Mouse (Mus musculus): ENCODE measurements around the gene Pgm5. TPM values are rescaled to one million over a fixed set of nuclear protein-coding genes. Genes with fewer than 3 reads are reported as not detected.
A peak's percentile ranks its signal among the peaks of the same experiment; 100 is the strongest.

Gene Pgm5
- polyA plus RNA-seq, 1 experiment from 2014 or later = 0.66 TPM

GRCm38 (mm10) chr19:24692691-24693090, 169.0 kb downstream of the Pgm5 start:
- WGBS = 79% methylated on average over 2 of the region's 2 CpGs
- H3K4me3 ChIP-seq = no peak overlapping the region

GRCm38 (mm10) chr19:24689531-24689930, 172.1 kb downstream of the Pgm5 start:
- Histone ChIP-seq H3K36me3 (no peaks in the 10 kb centered on the region), H3K9me3 (no peaks in the 10 kb centered on the region), H3K27ac (replicated peaks) (no peak overlapping the region), H3K4me1 (replicated peaks) (peaks cover 5% of the 10 kb centered on the region; the same call in 1 of the 2 replicates), H3K4me3 (no peak overlapping the region), H3K4me2 (no peak overlapping the region), H3K9ac (no peak overlapping the region), H3K27me3 (no peaks in the 10 kb centered on the region)
- no peak for ATAC-seq (ENCODE audit: low read depth)
- 95% methylated on average over 4 of the region's 4 CpGs for WGBS

More at GRCm38 (mm10) chr19:24692691-24693090, 169.0 kb downstream of the Pgm5 start:
- H3K9me3 ChIP-seq = no peaks in the 10 kb centered on the region
- no peak for ATAC-seq (ENCODE audit: low read depth)
- no peak overlapping the region for H3K9ac ChIP-seq
- no peak overlapping the region for H3K4me2 ChIP-seq
- H3K4me1 ChIP-seq (replicated peaks) = peaks cover 5% of the 10 kb centered on the region; the same call in 1 of the 2 replicates
- H3K27ac ChIP-seq (replicated peaks) = no peak overlapping the region
- H3K27me3 ChIP-seq = no peaks in the 10 kb centered on the region
- no peaks in the 10 kb centered on the region for H3K36me3 ChIP-seq

GRCm38 (mm10) chr19:24688327-24688726, 173.3 kb downstream of the Pgm5 start:
- Histone ChIP-seq H3K4me1 (replicated peaks) (peaks cover 5% of the 10 kb centered on the region; the same call in 1 of the 2 replicates), H3K9me3 (no peaks in the 10 kb centered on the region), H3K27me3 (no peaks in the 10 kb centered on the region), H3K4me2 (no peak overlapping the region), H3K9ac (no peak overlapping the region), H3K27ac (replicated peaks) (no peak overlapping the region), H3K4me3 (no peak overlapping the region), H3K36me3 (no peaks in the 10 kb centered on the region)
- no peak for ATAC-seq (ENCODE audit: low read depth)
- 86% methylated on average over 6 of the region's 6 CpGs for WGBS

- H3K36me3 ChIP-seq = no peaks in the 10 kb centered on the region
- no peaks in the 10 kb centered on the region for H3K9me3 ChIP-seq
- no peak overlapping the region for H3K4me2 ChIP-seq
- 89% methylated on average over 10 of the region's 10 CpGs for WGBS
- peaks cover 2% of the 10 kb centered on the region; the same call in 1 of the 2 replicates for H3K4me1 ChIP-seq (replicated peaks)
- H3K9ac ChIP-seq = no peak overlapping the region
- ATAC-seq (ENCODE audit: low read depth) = no peak
- H3K27me3 ChIP-seq = no peaks in the 10 kb centered on the region
- H3K4me3 ChIP-seq = no peak overlapping the region
- H3K27ac ChIP-seq (replicated peaks) = no peak overlapping the region
Observed at GRCm38 (mm10) chr19:24686411-24686810, 175.2 kb downstream of the Pgm5 start.

- ATAC-seq (ENCODE audit: low read depth) = no peak
Observed at GRCm38 (mm10) chr19:24683016-24683720, 178.5 kb downstream of the Pgm5 start.

GRCm38 (mm10) chr19:24677242-24677984, 184.2 kb downstream of the Pgm5 start:
- H3K4me3 ChIP-seq = no peak overlapping the region
- no peaks in the 10 kb centered on the region for H3K36me3 ChIP-seq
- 73% methylated on average over 8 of the region's 8 CpGs for WGBS
- no peak overlapping the region for H3K4me2 ChIP-seq
- no peaks in the 10 kb centered on the region for H3K4me1 ChIP-seq (replicated peaks)
- no peak overlapping the region for H3K9ac ChIP-seq
- ATAC-seq (ENCODE audit: low read depth) = no peak
- H3K27ac ChIP-seq (replicated peaks) = no peak overlapping the region
- no peaks in the 10 kb centered on the region for H3K9me3 ChIP-seq
- no peaks in the 10 kb centered on the region for H3K27me3 ChIP-seq

More at GRCm38 (mm10) chr19:24683016-24683720, 178.5 kb downstream of the Pgm5 start:
- Histone ChIP-seq H3K4me1 (replicated peaks) (no peaks in the 10 kb centered on the region), H3K9ac (no peak overlapping the region), H3K9me3 (no peaks in the 10 kb centered on the region), H3K27me3 (no peaks in the 10 kb centered on the region), H3K27ac (replicated peaks) (no peak overlapping the region), H3K36me3 (no peaks in the 10 kb centered on the region), H3K4me2 (no peak overlapping the region), H3K4me3 (no peak overlapping the region)
- 71% methylated on average over 12 of the region's 12 CpGs for WGBS

GRCm38 (mm10) chr19:24676429-24676828, 185.2 kb downstream of the Pgm5 start:
- ATAC-seq (ENCODE audit: low read depth) = no peak
- no peaks in the 10 kb centered on the region for H3K27me3 ChIP-seq
- WGBS = 87% methylated on average over 7 of the region's 7 CpGs
- H3K9me3 ChIP-seq = no peaks in the 10 kb centered on the region
- no peak overlapping the region for H3K4me2 ChIP-seq
- no peaks in the 10 kb centered on the region for H3K4me1 ChIP-seq (replicated peaks)
- H3K9ac ChIP-seq = no peak overlapping the region
- no peaks in the 10 kb centered on the region for H3K36me3 ChIP-seq
- no peak overlapping the region for H3K4me3 ChIP-seq
- H3K27ac ChIP-seq (replicated peaks) = no peak overlapping the region

GRCm38 (mm10) chr19:24673762-24674161, 187.9 kb downstream of the Pgm5 start, which contains the start of gene Tmem252:
TSS of gene Tmem252 (plus strand) at chr19:24674008.
- Histone ChIP-seq H3K4me1 (replicated peaks) (no peaks in the 10 kb centered on the region), H3K27me3 (no peaks in the 10 kb centered on the region), H3K27ac (replicated peaks) (peak within 1 kb of the TSS; percentile 49), H3K4me3 (no peak within 1 kb of the TSS), H3K9ac (no peak within 1 kb of the TSS), H3K4me2 (0 out of 2 replicates have a peak within 1 kb of the TSS, but pooled peaks have one; percentile 7), H3K36me3 (no peaks in the 10 kb centered on the region), H3K9me3 (no peaks in the 10 kb centered on the region)
- ATAC-seq (ENCODE audit: low read depth) = no peak
- WGBS = 45% methylated on average over 4 of the region's 4 CpGs

GRCm38 (mm10) chr19:24673331-24673730, 188.3 kb downstream of the Pgm5 start:
- no peak for ATAC-seq (ENCODE audit: low read depth)
- Histone ChIP-seq H3K27me3 (no peaks in the 10 kb centered on the region), H3K9ac (no peak overlapping the region), H3K9me3 (no peaks in the 10 kb centered on the region), H3K4me2 (no peak overlapping the region), H3K4me1 (replicated peaks) (no peaks in the 10 kb centered on the region), H3K36me3 (no peaks in the 10 kb centered on the region), H3K4me3 (no peak overlapping the region), H3K27ac (replicated peaks) (no peak overlapping the region)
- WGBS = 86% methylated on average over 10 of the region's 10 CpGs

GRCm38 (mm10) chr19:24672366-24672960, 189.2 kb downstream of the Pgm5 start:
- Histone ChIP-seq H3K36me3 (no peaks in the 10 kb centered on the region), H3K4me2 (no peak overlapping the region), H3K9me3 (no peaks in the 10 kb centered on the region), H3K4me3 (no peak overlapping the region), H3K4me1 (replicated peaks) (no peaks in the 10 kb centered on the region), H3K27ac (replicated peaks) (peak overlapping the region; percentile 28; the same call in 1 of the 2 replicates), H3K27me3 (no peaks in the 10 kb centered on the region), H3K9ac (no peak overlapping the region)
- ATAC-seq (ENCODE audit: low read depth) = no peak
- 80% methylated on average over 10 of the region's 10 CpGs for WGBS

- no peak overlapping the region for H3K4me2 ChIP-seq
- H3K9ac ChIP-seq = no peak overlapping the region
- no peaks in the 10 kb centered on the region for H3K27me3 ChIP-seq
- no peaks in the 10 kb centered on the region for H3K9me3 ChIP-seq
- H3K27ac ChIP-seq (replicated peaks) = peak overlapping the region; percentile 28; the same call in 1 of the 2 replicates
- no peak overlapping the region for H3K4me3 ChIP-seq
- no peaks in the 10 kb centered on the region for H3K4me1 ChIP-seq (replicated peaks)
- WGBS = 55% methylated on average over 3 of the region's 3 CpGs
- H3K36me3 ChIP-seq = no peaks in the 10 kb centered on the region
- ATAC-seq (ENCODE audit: low read depth) = no peak
Observed at GRCm38 (mm10) chr19:24671571-24671970, 190.1 kb downstream of the Pgm5 start.

GRCm38 (mm10) chr19:24667527-24667926, 194.1 kb downstream of the Pgm5 start:
- H3K4me2 ChIP-seq = no peak overlapping the region
- no peaks in the 10 kb centered on the region for H3K9me3 ChIP-seq
- no peak overlapping the region for H3K4me3 ChIP-seq
- H3K4me1 ChIP-seq (replicated peaks) = no peaks in the 10 kb centered on the region
- H3K27ac ChIP-seq (replicated peaks) = no peak overlapping the region
- H3K36me3 ChIP-seq = no peaks in the 10 kb centered on the region
- no peak overlapping the region for H3K9ac ChIP-seq
- 72% methylated on average over 3 of the region's 3 CpGs for WGBS
- no peaks in the 10 kb centered on the region for H3K27me3 ChIP-seq
- no peak for ATAC-seq (ENCODE audit: low read depth)
